Mouse (Mus musculus) liver, embryonic 16.5 days (tissue): ENCODE measurements at regions not wholly inside any gene's neighbourhood (a gene's known extent, or its start where the extent isn't known, plus 50 kb on each side); places are given as distances from the start of the nearest gene placed in this dataset.

Source experiments
- ATAC-seq: fragments of 200-750 bp; cut with Nextera tagmentation; 2 replicates; pipeline ENCODE4 v1.8.0; 2017; ENCODE audit warnings: low read depth, mild to moderate bottlenecking, moderate number of reproducible peaks, moderate library complexity
- H3K27ac ChIP-seq: fragments of 300-500 bp; sonication (generic); 2 replicates; pipeline ENCODE4 v1.5.1; 2014; ENCODE audit warnings: mild to moderate bottlenecking, low read length
- H3K27me3 ChIP-seq: fragments of 300-500 bp; sonication (generic); 2 replicates; pipeline ENCODE4 v1.6.1; 2014; ENCODE audit warnings: low read depth, low read length, mixed read lengths; ENCODE audit not compliant: control insufficient read depth, insufficient read depth
- H3K36me3 ChIP-seq: fragments of 300-500 bp; sonication (generic); 2 replicates; pipeline ENCODE4 v1.6.1; 2014; ENCODE audit warnings: mild to moderate bottlenecking; ENCODE audit not compliant: control insufficient read depth, insufficient read depth
- H3K4me1 ChIP-seq: fragments of 300-500 bp; sonication (generic); 2 replicates; pipeline ENCODE4 v1.6.1; 2014; ENCODE audit warnings: low read depth, low read length, mixed read lengths; ENCODE audit not compliant: control insufficient read depth
- H3K4me2 ChIP-seq: fragments of 300-500 bp; sonication (generic); 2 replicates; pipeline ENCODE4 v1.6.1; 2014; ENCODE audit warnings: low read depth, low read length, mixed read lengths
- H3K4me3 ChIP-seq: fragments of 300-500 bp; sonication (generic); 2 replicates; pipeline ENCODE4 v1.5.1; 2014; ENCODE audit warnings: low read depth, mild to moderate bottlenecking, low read length
- H3K9ac ChIP-seq: fragments of 300-500 bp; sonication (generic); 2 replicates; pipeline ENCODE4 v1.6.1; 2014; ENCODE audit warnings: low read depth, low read length
- H3K9me3 ChIP-seq: fragments of 300-500 bp; sonication (generic); replicated peaks from 2 replicates; pipeline ENCODE4 v1.6.1; 2016; ENCODE audit warnings: low read length; ENCODE audit not compliant: control insufficient read depth
- WGBS: fragments of 180-500 bp; shearing (Covaris S2); extraction: QIAGEN DNeasy Blood & Tissue Kit; methylation state at CpG from one replicate; pipeline ENCODE4 v1.1.7; 2014; ENCODE audit not compliant: insufficient replicate concordance; 5-methylcytosine and 5-hydroxymethylcytosine counted together

GRCm38 (mm10) chr10:122515698-122516097, 67.4 kb downstream of the Avpr1a start:
- H3K9ac ChIP-seq = no peak overlapping the region
- H3K9me3 ChIP-seq = no peaks in the 10 kb centered on the region
- ATAC-seq = peak; percentile 67
- H3K4me2 ChIP-seq = no peak overlapping the region
- H3K27me3 ChIP-seq = no peaks in the 10 kb centered on the region
- H3K36me3 ChIP-seq = no peaks in the 10 kb centered on the region
- no peak overlapping the region for H3K4me3 ChIP-seq
- H3K4me1 ChIP-seq = no peaks in the 10 kb centered on the region
- peak overlapping the region; percentile 33; the same call in 1 of the 2 replicates for H3K27ac ChIP-seq
- 60% methylated on average over 3 of the region's 3 CpGs for WGBS

- Histone ChIP-seq H3K4me2 (no peak overlapping the region), H3K4me1 (no peaks in the 10 kb centered on the region), H3K9me3 (no peaks in the 10 kb centered on the region), H3K27ac (no peak overlapping the region), H3K27me3 (no peaks in the 10 kb centered on the region), H3K9ac (no peak overlapping the region), H3K36me3 (no peaks in the 10 kb centered on the region), H3K4me3 (no peak overlapping the region)
- no peak for ATAC-seq
- WGBS = 78% methylated on average over 4 of the region's 4 CpGs
These were observed 71.0 kb downstream of the Avpr1a start for GRCm38 (mm10) chr10:122519274-122519790.

GRCm38 (mm10) chr10:122519981-122520380, 71.7 kb downstream of the Avpr1a start:
- no peak overlapping the region for H3K4me2 ChIP-seq
- H3K9me3 ChIP-seq = no peaks in the 10 kb centered on the region
- no peak for ATAC-seq
- no peaks in the 10 kb centered on the region for H3K27me3 ChIP-seq
- H3K9ac ChIP-seq = no peak overlapping the region
- H3K4me1 ChIP-seq = no peaks in the 10 kb centered on the region
- 69% methylated on average over 7 of the region's 7 CpGs for WGBS
- no peaks in the 10 kb centered on the region for H3K36me3 ChIP-seq
- H3K27ac ChIP-seq = no peak overlapping the region
- H3K4me3 ChIP-seq = no peak overlapping the region

- WGBS = 53% methylated on average over 3 of the region's 3 CpGs
- H3K27me3 ChIP-seq = no peaks in the 10 kb centered on the region
- ATAC-seq = no peak
These were observed 74.3 kb downstream of the Avpr1a start for GRCm38 (mm10) chr10:122522631-122523030.

GRCm38 (mm10) chr10:122525360-122525759, 77.1 kb downstream of the Avpr1a start:
- H3K9me3 ChIP-seq = no peaks in the 10 kb centered on the region
- no peak overlapping the region for H3K4me3 ChIP-seq
- H3K27me3 ChIP-seq = no peaks in the 10 kb centered on the region
- H3K27ac ChIP-seq = no peak overlapping the region
- H3K4me1 ChIP-seq = no peaks in the 10 kb centered on the region
- no peak overlapping the region for H3K9ac ChIP-seq
- H3K36me3 ChIP-seq = no peaks in the 10 kb centered on the region
- no peak overlapping the region for H3K4me2 ChIP-seq
- 40% methylated on average over 7 of the region's 7 CpGs for WGBS
- ATAC-seq = no peak

More at GRCm38 (mm10) chr10:122522631-122523030, 74.3 kb downstream of the Avpr1a start:
- no peak overlapping the region for H3K27ac ChIP-seq
- no peaks in the 10 kb centered on the region for H3K36me3 ChIP-seq
- no peaks in the 10 kb centered on the region for H3K9me3 ChIP-seq
- H3K4me3 ChIP-seq = no peak overlapping the region
- H3K9ac ChIP-seq = no peak overlapping the region
- H3K4me2 ChIP-seq = no peak overlapping the region
- H3K4me1 ChIP-seq = no peaks in the 10 kb centered on the region

GRCm38 (mm10) chr10:122525807-122526206, 77.5 kb downstream of the Avpr1a start:
- WGBS = 60% methylated on average over 6 of the region's 6 CpGs
- H3K27ac ChIP-seq = no peak overlapping the region
- H3K27me3 ChIP-seq = no peaks in the 10 kb centered on the region
- no peak for ATAC-seq
- no peak overlapping the region for H3K9ac ChIP-seq
- no peaks in the 10 kb centered on the region for H3K9me3 ChIP-seq
- no peaks in the 10 kb centered on the region for H3K36me3 ChIP-seq
- no peak overlapping the region for H3K4me2 ChIP-seq
- H3K4me1 ChIP-seq = no peaks in the 10 kb centered on the region
- H3K4me3 ChIP-seq = no peak overlapping the region

- ATAC-seq = no peak
- no peak overlapping the region for H3K4me3 ChIP-seq
- no peak overlapping the region for H3K9ac ChIP-seq
- 68% methylated on average over 10 of the region's 10 CpGs for WGBS
- H3K27me3 ChIP-seq = no peaks in the 10 kb centered on the region
- H3K9me3 ChIP-seq = no peaks in the 10 kb centered on the region
- no peaks in the 10 kb centered on the region for H3K4me1 ChIP-seq
- no peaks in the 10 kb centered on the region for H3K36me3 ChIP-seq
- H3K4me2 ChIP-seq = no peak overlapping the region
- no peak overlapping the region for H3K27ac ChIP-seq
These were observed 79.9 kb downstream of the Avpr1a start for GRCm38 (mm10) chr10:122528222-122528621.

GRCm38 (mm10) chr10:122528973-122529703, 80.8 kb downstream of the Avpr1a start:
- Histone ChIP-seq H3K9me3 (no peaks in the 10 kb centered on the region), H3K9ac (no peak overlapping the region), H3K4me1 (no peaks in the 10 kb centered on the region), H3K4me2 (no peak overlapping the region), H3K27me3 (no peaks in the 10 kb centered on the region), H3K4me3 (no peak overlapping the region), H3K27ac (no peak overlapping the region), H3K36me3 (no peaks in the 10 kb centered on the region)
- WGBS = 40% methylated on average over 4 of the region's 4 CpGs
- no peak for ATAC-seq

- no peak overlapping the region for H3K9ac ChIP-seq
- H3K36me3 ChIP-seq = no peaks in the 10 kb centered on the region
- 57% methylated on average over 5 of the region's 5 CpGs for WGBS
- no peaks in the 10 kb centered on the region for H3K4me1 ChIP-seq
- ATAC-seq = no peak
- no peak overlapping the region for H3K4me2 ChIP-seq
- H3K4me3 ChIP-seq = no peak overlapping the region
- H3K9me3 ChIP-seq = no peaks in the 10 kb centered on the region
- no peaks in the 10 kb centered on the region for H3K27me3 ChIP-seq
- H3K27ac ChIP-seq = no peak overlapping the region
These were observed 86.4 kb downstream of the Avpr1a start for GRCm38 (mm10) chr10:122534714-122535113.
